Mouse (Mus musculus) stomach, embryonic 16.5 days (tissue): Measurements from ENCODE around the gene Olfml2b. TPM values are rescaled to one million over a fixed set of nuclear protein-coding genes. Genes with fewer than 3 reads are reported as not detected.

Experiments
- ATAC-seq: fragments of 200-750 bp; cut with Nextera tagmentation; 2 replicates; pipeline ENCODE4 v1.8.0; 2017; ENCODE audit warnings: moderate number of reproducible peaks, moderate TSS enrichment; ENCODE audit not compliant: insufficient read depth, low FRiP score
- H3K27ac ChIP-seq: fragments of 300-500 bp; sonication (generic); 2 replicates; pipeline ENCODE4 v1.5.1; 2014; ENCODE audit warnings: low read length
- H3K27me3 ChIP-seq: fragments of 300-500 bp; sonication (generic); 2 replicates; pipeline ENCODE4 v1.6.1; 2014; ENCODE audit warnings: low read length, control low read depth, mixed read lengths; ENCODE audit not compliant: control insufficient read depth, insufficient read depth
- H3K36me3 ChIP-seq: fragments of 300-500 bp; sonication (generic); 2 replicates; pipeline ENCODE4 v1.6.1; 2014; ENCODE audit warnings: low read length; ENCODE audit not compliant: control insufficient read depth, insufficient read depth
- H3K4me1 ChIP-seq: fragments of 300-500 bp; sonication (generic); 2 replicates; pipeline ENCODE4 v1.6.1; 2014; ENCODE audit warnings: low read length, control low read depth, mixed read lengths; ENCODE audit not compliant: control insufficient read depth, insufficient read depth
- H3K4me2 ChIP-seq: fragments of 300-500 bp; sonication (generic); 2 replicates; pipeline ENCODE4 v1.6.1; 2014; ENCODE audit warnings: low read depth, low read length, mixed read lengths
- H3K4me3 ChIP-seq: fragments of 300-500 bp; sonication (generic); replicated peaks from 2 replicates; pipeline ENCODE4 v1.5.1; 2014; ENCODE audit warnings: mild to moderate bottlenecking, low read length
- H3K9ac ChIP-seq: fragments of 300-500 bp; sonication (generic); 2 replicates; pipeline ENCODE4 v1.6.1; 2014; ENCODE audit warnings: low read length
- H3K9me3 ChIP-seq: fragments of 300-500 bp; sonication (generic); replicated peaks from 2 replicates; pipeline ENCODE4 v1.6.1; 2016; ENCODE audit warnings: low read length, control low read depth; ENCODE audit not compliant: control insufficient read depth
- WGBS: fragments of 180-500 bp; shearing (Covaris S2); extraction: QIAGEN DNeasy Blood & Tissue Kit; methylation state at CpG from one replicate; pipeline ENCODE4 v1.1.7; 2014; 5-methylcytosine and 5-hydroxymethylcytosine counted together
- polyA plus RNA-seq: library from polyadenylated mRNA; unstranded; fragments of >200 nt; fragmentation: Nextera tagmentation; extraction: Ambion mirVana; gene quantifications from 2 replicates; pipeline ENCODE4 v1.2.1, GENCODE M21; 2015

The Olfml2b gene
- polyA plus RNA-seq, 1 experiment from 2014 or later = 49.2 TPM

GRCm38 (mm10) chr1:170656518-170657227 lies 12.3 kb downstream of the Olfml2b start:
- no peaks in the 10 kb centered on the region for H3K9me3 ChIP-seq
- H3K4me3 ChIP-seq = no peak overlapping the region
- H3K9ac ChIP-seq = no peak overlapping the region
- no peak overlapping the region for H3K27ac ChIP-seq
- H3K36me3 ChIP-seq = no peaks in the 10 kb centered on the region
- H3K27me3 ChIP-seq = no peaks in the 10 kb centered on the region
- H3K4me1 ChIP-seq = peaks cover 20% of the 10 kb centered on the region; the same call in 1 of the 2 replicates
- no peak for ATAC-seq
- H3K4me2 ChIP-seq = no peak overlapping the region
- 76% methylated on average over 11 of the region's 11 CpGs for WGBS

GRCm38 (mm10) chr1:170657228-170657521 lies 12.8 kb downstream of the Olfml2b start:
- Histone ChIP-seq H3K4me3 (no peak overlapping the region), H3K36me3 (no peaks in the 10 kb centered on the region), H3K27ac (no peak overlapping the region), H3K9ac (no peak overlapping the region), H3K27me3 (no peaks in the 10 kb centered on the region), H3K4me1 (0 out of 2 replicates have a peak, but pooled peaks cover 16% of the 10 kb centered on the region), H3K4me2 (no peak overlapping the region), H3K9me3 (no peaks in the 10 kb centered on the region)
- ATAC-seq = no peak
- WGBS = 54% methylated on average over 2 of the region's 2 CpGs

GRCm38 (mm10) chr1:170657643-170658314 lies 13.4 kb downstream of the Olfml2b start:
- Histone ChIP-seq H3K9ac (no peak overlapping the region), H3K27ac (no peak overlapping the region), H3K4me2 (no peak overlapping the region), H3K36me3 (no peaks in the 10 kb centered on the region), H3K4me3 (no peak overlapping the region), H3K9me3 (no peaks in the 10 kb centered on the region), H3K4me1 (0 out of 2 replicates have a peak, but pooled peaks cover 16% of the 10 kb centered on the region), H3K27me3 (no peaks in the 10 kb centered on the region)
- WGBS = 65% methylated on average over 13 of the region's 13 CpGs
- ATAC-seq = no peak

- Histone ChIP-seq H3K4me1 (0 out of 2 replicates have a peak, but pooled peaks cover 16% of the 10 kb centered on the region), H3K36me3 (no peaks in the 10 kb centered on the region), H3K4me3 (no peak overlapping the region), H3K27me3 (no peaks in the 10 kb centered on the region), H3K27ac (no peak overlapping the region), H3K9ac (no peak overlapping the region), H3K4me2 (no peak overlapping the region), H3K9me3 (no peaks in the 10 kb centered on the region)
- ATAC-seq = peak; percentile 57
- 54% methylated on average over 13 of the region's 13 CpGs for WGBS
Measured at GRCm38 (mm10) chr1:170659260-170659659, 14.9 kb downstream of the Olfml2b start.

GRCm38 (mm10) chr1:170664620-170665185 lies 20.4 kb downstream of the Olfml2b start:
- H3K9ac ChIP-seq = no peak overlapping the region
- H3K4me3 ChIP-seq = no peak overlapping the region
- H3K9me3 ChIP-seq = no peaks in the 10 kb centered on the region
- no peak overlapping the region for H3K27ac ChIP-seq
- H3K4me2 ChIP-seq = no peak overlapping the region
- ATAC-seq = no peak
- no peaks in the 10 kb centered on the region for H3K4me1 ChIP-seq
- H3K27me3 ChIP-seq = no peaks in the 10 kb centered on the region
- H3K36me3 ChIP-seq = no peaks in the 10 kb centered on the region
- WGBS = 81% methylated on average over 11 of the region's 11 CpGs

- Histone ChIP-seq H3K27ac (no peak overlapping the region), H3K4me1 (no peaks in the 10 kb centered on the region), H3K9ac (no peak overlapping the region), H3K36me3 (no peaks in the 10 kb centered on the region), H3K4me3 (no peak overlapping the region), H3K4me2 (no peak overlapping the region), H3K9me3 (no peaks in the 10 kb centered on the region), H3K27me3 (no peaks in the 10 kb centered on the region)
- WGBS = 89% methylated on average over 7 of the region's 7 CpGs
- no peak for ATAC-seq
Measured at GRCm38 (mm10) chr1:170665200-170665599, 20.9 kb downstream of the Olfml2b start.

- H3K4me2 ChIP-seq = no peak overlapping the region
- no peaks in the 10 kb centered on the region; the same call in 1 of the 2 replicates for H3K9me3 ChIP-seq
- no peaks in the 10 kb centered on the region for H3K4me1 ChIP-seq
- no peak overlapping the region for H3K27ac ChIP-seq
- no peak overlapping the region for H3K9ac ChIP-seq
- no peak overlapping the region for H3K4me3 ChIP-seq
- 71% methylated on average over 9 of the region's 9 CpGs for WGBS
- ATAC-seq = no peak
- no peaks in the 10 kb centered on the region for H3K27me3 ChIP-seq
- H3K36me3 ChIP-seq = 0 out of 2 replicates have a peak, but pooled peaks cover 3% of the 10 kb centered on the region
Measured at GRCm38 (mm10) chr1:170674184-170674775, 29.9 kb downstream of the Olfml2b start.

GRCm38 (mm10) chr1:170677681-170678080 lies 33.3 kb downstream of the Olfml2b start:
- Histone ChIP-seq H3K36me3 (no peaks in the 10 kb centered on the region), H3K9ac (no peak overlapping the region), H3K27ac (no peak overlapping the region), H3K9me3 (no peaks in the 10 kb centered on the region), H3K4me3 (no peak overlapping the region), H3K4me1 (no peaks in the 10 kb centered on the region), H3K27me3 (no peaks in the 10 kb centered on the region), H3K4me2 (no peak overlapping the region)
- no peak for ATAC-seq
- WGBS = 90% methylated on average over 4 of the region's 4 CpGs

- Histone ChIP-seq H3K9me3 (no peaks in the 10 kb centered on the region), H3K9ac (no peak overlapping the region), H3K4me2 (no peak overlapping the region), H3K4me3 (no peak overlapping the region), H3K27ac (no peak overlapping the region), H3K4me1 (no peaks in the 10 kb centered on the region), H3K27me3 (no peaks in the 10 kb centered on the region), H3K36me3 (no peaks in the 10 kb centered on the region)
- WGBS = 71% methylated on average over 4 of the region's 4 CpGs
- no peak for ATAC-seq
Measured at GRCm38 (mm10) chr1:170678861-170679260, 34.5 kb downstream of the Olfml2b start.
